Mouse (Mus musculus) ES-E14 (cell line): ENCODE data around the gene Tpk1. TPM values are rescaled to one million over a fixed set of nuclear protein-coding genes. Genes with fewer than 3 reads are reported as not detected.
A peak's percentile ranks its signal among the peaks of the same experiment; 100 is the strongest.

Source experiments
- DNase-seq: peaks from one replicate; pipeline ENCODE4 v3.0.0-alpha.2; 2013; ENCODE audit warnings: low read depth, low spot score
- H3K27ac ChIP-seq: 2 replicates; pipeline ENCODE4 v1.5.1; 2012; ENCODE audit warnings: low read depth, mild to moderate bottlenecking, low read length, moderate library complexity, mixed read lengths; ENCODE audit not compliant: poor library complexity, insufficient read depth, severe bottlenecking
- H3K36me3 ChIP-seq: 2 replicates; pipeline ENCODE4 v1.6.1; 2012; ENCODE audit warnings: mild to moderate bottlenecking, low read length, moderate library complexity, mixed read lengths; ENCODE audit not compliant: control insufficient read depth, poor library complexity, insufficient read depth, severe bottlenecking
- H3K4me1 ChIP-seq, 2 experiments: fragments of 150-350 bp in 1 of 2; sonication (generic) in 1 of 2; 2 replicates each; pipeline ENCODE4 v1.6.1; 2012; ENCODE audit warnings: low read length in 2 of 2, mild to moderate bottlenecking in 1 of 2, mixed read lengths in 1 of 2; ENCODE audit not compliant: control insufficient read depth in 2 of 2, insufficient read depth in 2 of 2, poor library complexity in 1 of 2
- H3K4me3 ChIP-seq, 2 experiments: fragments of 150-350 bp in 1 of 2; sonication (generic) in 1 of 2; 2 replicates each; pipeline ENCODE4 v1.5.1; 2012; ENCODE audit warnings: low read length in 2 of 2, low read depth in 1 of 2, mild to moderate bottlenecking in 1 of 2, mixed read lengths in 1 of 2; ENCODE audit not compliant: insufficient read depth in 1 of 2, poor library complexity in 1 of 2, severe bottlenecking in 1 of 2
- H3K9ac ChIP-seq: 2 replicates; pipeline ENCODE4 v1.6.1; 2012; ENCODE audit warnings: low read depth, mild to moderate bottlenecking, low read length, mixed read lengths; ENCODE audit not compliant: poor library complexity, insufficient read depth, severe bottlenecking
- H3K9me3 ChIP-seq: fragments of 150-350 bp; sonication (generic); 2 replicates; pipeline ENCODE4 v1.6.1; 2012; ENCODE audit warnings: low read depth, mild to moderate bottlenecking, low read length; ENCODE audit not compliant: control insufficient read depth, insufficient read depth
- CHD2 ChIP-seq: IDR thresholded peaks from 2 replicates; pipeline ENCODE4 v1.6.1; 2014; ENCODE audit warnings: mild to moderate bottlenecking, low read depth, low read length, inconsistent platforms
- HCFC1 ChIP-seq: IDR thresholded peaks from 2 replicates; pipeline ENCODE4 v1.6.1; 2012; ENCODE audit warnings: low read length, inconsistent platforms, borderline replicate concordance; ENCODE audit not compliant: insufficient read depth
- MAFK ChIP-seq: IDR thresholded peaks from 2 replicates; pipeline ENCODE4 v1.6.1; 2014; ENCODE audit warnings: mild to moderate bottlenecking, low read depth, low read length, inconsistent platforms; ENCODE audit not compliant: insufficient read depth
- ZC3H11A ChIP-seq: IDR thresholded peaks from 2 replicates; pipeline ENCODE4 v1.6.1; 2012; ENCODE audit warnings: low read depth, mild to moderate bottlenecking, inconsistent platforms, low read length, borderline replicate concordance
- ZNF384 ChIP-seq: IDR thresholded peaks from 2 replicates; pipeline ENCODE4 v1.6.1; 2012; ENCODE audit warnings: low read depth, low read length, inconsistent platforms
- in situ Hi-C, 2 experiments: fragments of 600-800 bp; cut with MboI; formaldehyde crosslinking; loops; one replicate each; pipeline ENCODE4 v1.15.1; 2025; ENCODE audit warnings: low sequenced_read_pairs in 2 of 2, inconsistent platforms in 1 of 2; ENCODE audit not compliant: unreplicated experiment in 2 of 2
- total RNA-seq: library from RNA; depleted of rRNA; stranded (reverse); fragments of 300-350 nt; gene quantifications from 2 replicates; pipeline ENCODE4 v1.2.3, GENCODE M21; 2012

Gene Tpk1
- total RNA-seq, 1 experiment, result 13.3 TPM

DNA sequence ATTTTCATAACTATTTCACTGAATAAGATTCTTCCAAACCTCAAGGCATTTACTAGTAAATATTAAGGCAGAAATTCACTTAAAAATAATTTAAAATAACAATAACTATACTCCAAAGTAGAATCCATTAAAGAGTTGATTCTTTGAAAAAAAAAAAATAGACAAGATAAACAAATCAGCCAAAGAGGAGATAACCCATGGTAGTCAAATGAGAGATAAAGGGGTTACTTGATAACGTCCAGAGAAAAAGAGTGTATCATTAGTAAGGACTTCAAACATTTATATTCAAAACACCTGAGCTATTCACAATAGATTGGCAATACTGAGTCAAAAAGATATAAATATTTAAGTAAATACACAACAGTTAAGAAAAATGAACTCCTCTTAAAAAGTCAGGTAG is 114.7 kb downstream of the Tpk1 start:
- Histone ChIP-seq H3K36me3 (no peaks in the 10 kb centered on the region; the same call in 1 of the 2 replicates), H3K4me1 (no peaks in the 10 kb centered on the region), H3K27ac (no peak overlapping the region), H3K9me3 (no peaks in the 10 kb centered on the region), H3K9ac (no peak overlapping the region), H3K4me3 (no peak overlapping the region)
- DNase-seq, result no peak
- in situ Hi-C loops, result no loop called here
- no peak for TF ChIP-seq ZNF384
- TF ChIP-seq ZC3H11A, result no peak
- TF ChIP-seq MAFK, result no peak
- TF ChIP-seq HCFC1, result no peak
- no peak for TF ChIP-seq CHD2

DNA sequence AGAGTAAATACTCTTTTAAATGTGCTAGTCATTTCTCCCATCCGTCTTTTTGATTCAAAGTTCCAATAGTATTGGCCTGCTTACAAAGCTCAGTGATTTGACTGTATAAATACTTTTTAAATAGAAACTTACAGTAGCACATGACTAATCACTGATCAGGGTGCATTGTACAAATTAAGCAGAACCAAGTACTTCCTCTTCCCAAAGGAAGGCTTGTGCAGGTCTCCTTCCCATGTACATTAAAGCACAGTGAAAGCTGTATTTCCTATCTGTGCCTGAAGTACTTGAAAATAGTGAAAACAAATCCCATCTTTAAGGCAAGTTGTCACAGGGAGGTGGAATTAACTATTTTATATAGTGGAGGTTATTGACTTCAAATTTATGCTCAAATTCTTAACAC is 119.5 kb downstream of the Tpk1 start:
- in situ Hi-C loops, result no loop called here
- H3K36me3 ChIP-seq, result no peaks in the 10 kb centered on the region
- no peak for DNase-seq

DNA sequence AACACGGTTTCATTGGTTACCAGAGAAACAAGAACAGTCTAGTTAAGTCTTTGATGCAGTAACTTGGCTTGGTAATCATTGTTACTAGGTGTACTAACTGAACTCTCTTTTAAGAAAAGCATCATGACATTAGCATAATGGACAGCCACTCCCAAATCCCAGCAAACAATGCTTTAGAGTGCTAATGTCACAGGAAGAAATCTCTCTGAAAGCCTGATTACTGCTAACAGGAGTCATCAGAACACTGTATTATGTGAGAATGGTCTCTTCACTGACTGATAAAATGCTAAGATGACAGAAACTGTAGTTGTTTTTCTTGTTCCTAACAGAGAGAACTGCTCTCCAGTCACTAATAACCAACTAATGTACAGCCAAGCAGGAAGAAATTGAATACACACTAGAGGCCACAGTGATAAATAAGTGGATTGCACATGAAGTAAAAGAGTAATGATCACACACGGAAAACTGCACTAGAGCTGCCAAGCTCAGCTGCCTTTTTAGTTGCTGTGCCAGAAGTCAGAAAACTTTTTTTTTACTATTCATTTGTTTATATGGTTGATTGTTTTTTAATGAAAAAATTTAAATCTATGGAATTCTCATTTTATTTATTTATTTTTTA is 128.7 kb downstream of the Tpk1 start:
- Histone ChIP-seq H3K27ac (no peak overlapping the region), H3K4me1 (no peaks in the 10 kb centered on the region), H3K36me3 (no peaks in the 10 kb centered on the region), H3K4me3 (no peak overlapping the region), H3K9ac (no peak overlapping the region), H3K9me3 (no peaks in the 10 kb centered on the region)
- no peak for DNase-seq
- in situ Hi-C loops, result no loop called here
- no peak for TF ChIP-seq ZNF384
- TF ChIP-seq HCFC1, result no peak
- TF ChIP-seq ZC3H11A, result no peak
- TF ChIP-seq MAFK, result no peak
- TF ChIP-seq CHD2, result no peak

More for the DNA sequence above, 119.5 kb downstream of the Tpk1 start:
- Histone ChIP-seq H3K9ac (no peak overlapping the region), H3K9me3 (no peaks in the 10 kb centered on the region), H3K27ac (no peak overlapping the region), H3K4me1 (no peaks in the 10 kb centered on the region), H3K4me3 (no peak overlapping the region)
- TF ChIP-seq ZNF384 (no peak), CHD2 (no peak), ZC3H11A (no peak), MAFK (no peak)

DNA sequence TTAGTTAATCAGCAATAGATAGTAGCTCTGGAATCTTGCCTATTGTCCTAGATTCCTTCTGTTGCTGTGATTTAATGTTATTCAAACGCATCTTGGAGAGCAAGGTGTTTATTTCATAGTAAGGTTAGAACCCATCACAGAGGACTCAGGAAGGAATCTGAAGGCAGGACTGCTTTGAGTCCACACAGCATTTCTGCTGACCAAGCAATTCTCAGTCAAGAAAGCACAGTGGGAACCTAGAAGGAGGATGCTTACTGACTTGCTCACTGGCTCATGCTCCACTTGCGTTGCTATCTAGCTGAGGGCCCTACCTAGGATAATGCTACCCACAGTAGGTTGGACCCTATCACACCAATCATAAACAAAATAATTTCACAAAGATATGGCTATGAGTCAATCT is 130.6 kb downstream of the Tpk1 start:
- no peak for TF ChIP-seq CHD2
- TF ChIP-seq MAFK, result peak; percentile 91
- TF ChIP-seq ZNF384, result no peak
- Histone ChIP-seq H3K4me1 (no peaks in the 10 kb centered on the region), H3K4me3 (no peak overlapping the region), H3K36me3 (no peaks in the 10 kb centered on the region), H3K9ac (no peak overlapping the region), H3K9me3 (no peaks in the 10 kb centered on the region), H3K27ac (no peak overlapping the region)
- in situ Hi-C loops, result no loop called here
- no peak for DNase-seq

DNA sequence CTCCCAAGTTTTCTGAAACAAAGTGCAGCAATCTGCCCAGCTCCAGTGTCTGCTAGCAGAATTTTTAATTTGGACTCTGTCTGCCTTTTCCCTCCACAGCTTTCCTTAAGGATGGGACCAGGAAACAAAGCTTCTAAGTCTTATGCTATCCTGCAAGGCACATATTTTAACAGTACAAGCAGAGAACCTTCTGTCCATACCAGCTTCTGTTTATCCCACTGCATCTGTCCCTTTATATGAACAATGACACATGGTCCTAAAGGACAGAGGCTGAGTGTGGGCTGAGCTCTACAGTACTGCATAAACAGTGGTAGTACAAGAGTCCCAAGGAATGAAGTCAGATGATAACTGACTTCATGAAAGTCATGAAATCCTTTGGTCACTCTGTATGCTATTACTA is 132.8 kb downstream of the Tpk1 start:
- H3K9me3 ChIP-seq, result no peaks in the 10 kb centered on the region
- TF ChIP-seq CHD2 (no peak), HCFC1 (no peak), MAFK (no peak)
- H3K4me1 ChIP-seq, result no peaks in the 10 kb centered on the region
- no peak for DNase-seq
- no peak overlapping the region for H3K9ac ChIP-seq
- in situ Hi-C loops, result no loop called here
- no peak overlapping the region for H3K27ac ChIP-seq
- no peaks in the 10 kb centered on the region for H3K36me3 ChIP-seq
- no peak overlapping the region for H3K4me3 ChIP-seq
